Mouse (Mus musculus) olfactory bulb, adult 2 months (tissue): ENCODE results near the gene Cwc22. TPM values are rescaled to one million over a fixed set of nuclear protein-coding genes. Genes with fewer than 3 reads are reported as not detected.

ENCODE experiments used
- H3K27ac ChIP-seq: fragments of 200-500 bp; 2 replicates; pipeline ENCODE4 v1.5.1; 2012; ENCODE audit warnings: low read depth, low read length; ENCODE audit not compliant: insufficient read depth
- H3K4me1 ChIP-seq: fragments of 200-500 bp; 2 replicates; pipeline ENCODE4 v1.6.1; 2012; ENCODE audit warnings: low read length; ENCODE audit not compliant: control insufficient read depth, insufficient read depth
- H3K4me3 ChIP-seq: fragments of 200-500 bp; 2 replicates; pipeline ENCODE4 v1.5.1; 2012; ENCODE audit warnings: mild to moderate bottlenecking, low read depth, low read length, moderate library complexity; ENCODE audit not compliant: insufficient read depth
- CTCF ChIP-seq: fragments of 200-500 bp; IDR thresholded peaks from 2 replicates; pipeline ENCODE4 v1.5.1; 2012; ENCODE audit warnings: low read depth, mild to moderate bottlenecking, low read length, moderate library complexity; ENCODE audit not compliant: insufficient read depth
- POLR2A ChIP-seq: fragments of 200-500 bp; IDR thresholded peaks from 2 replicates; pipeline ENCODE4 v1.6.1; 2012; ENCODE audit warnings: mild to moderate bottlenecking, low read depth, low read length, moderate library complexity; ENCODE audit not compliant: insufficient read depth
- WGBS: fragments of 180-500 bp; shearing (Covaris S2); methylation state at CpG from one replicate; pipeline ENCODE4 v1.1.7; 2018; 5-methylcytosine and 5-hydroxymethylcytosine counted together
- polyA plus RNA-seq: library from polyadenylated mRNA; stranded (reverse); fragments of >200 nt; gene quantifications from 2 replicates; pipeline ENCODE4 v1.2.4, GENCODE M21; 2012; ENCODE audit warnings: low replicate concordance; ENCODE audit not compliant: missing spikeins, insufficient read depth, insufficient read length

Gene Cwc22
- polyA plus RNA-seq, 1 experiment, result not detected

- 39% methylated on average over 5 of the region's 5 CpGs for WGBS
- no peak for TF ChIP-seq CTCF
- no peak for TF ChIP-seq POLR2A
- no peak overlapping the region for H3K4me3 ChIP-seq
- no peak overlapping the region for H3K27ac ChIP-seq
- no peaks in the 10 kb centered on the region for H3K4me1 ChIP-seq
These were observed 66.4 kb downstream of the Cwc22 start for GRCm38 (mm10) chr2:77879736-77880135.

DNA sequence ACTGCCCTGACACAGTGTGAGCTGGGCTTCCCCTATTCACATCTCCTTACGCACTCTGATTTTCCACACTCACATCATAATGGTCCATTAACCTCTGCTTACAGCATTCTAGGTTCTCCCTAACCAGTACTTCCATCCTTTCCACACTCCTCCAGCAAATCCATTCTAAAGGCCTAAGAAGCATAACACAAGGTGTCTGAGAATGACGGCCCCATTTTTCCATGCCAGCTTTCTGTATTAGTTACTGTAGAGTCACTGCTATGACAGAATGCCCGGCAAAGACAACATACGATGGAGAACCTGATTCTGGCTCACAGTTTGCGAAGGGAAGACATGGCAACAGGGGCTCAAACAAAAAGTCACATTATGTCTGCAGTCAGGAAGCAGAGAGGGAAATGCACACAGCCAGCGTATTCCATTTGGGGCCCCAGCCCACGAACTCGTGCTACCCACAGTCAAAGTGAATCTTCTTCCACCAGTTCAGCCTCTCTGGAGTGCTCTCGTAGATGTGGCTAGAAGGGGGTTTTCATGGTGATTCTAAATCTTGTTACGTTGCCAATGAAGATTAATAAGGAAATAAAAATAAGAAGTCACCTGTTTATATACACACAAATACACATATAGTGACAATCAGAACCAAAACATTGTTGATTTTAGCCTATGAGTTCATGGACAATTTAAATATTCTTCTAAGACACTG, 68.9 kb downstream of the Cwc22 start:
- TF ChIP-seq POLR2A (no peak), CTCF (no peak)
- no peak overlapping the region for H3K4me3 ChIP-seq
- H3K27ac ChIP-seq, result no peak overlapping the region
- no peaks in the 10 kb centered on the region for H3K4me1 ChIP-seq
- WGBS, result 85% methylated on average over 10 of the region's 10 CpGs

GRCm38 (mm10) chr2:77876331-77876730, 69.8 kb downstream of the Cwc22 start:
- TF ChIP-seq CTCF, result no peak
- no peak for TF ChIP-seq POLR2A
- H3K4me3 ChIP-seq, result no peak overlapping the region
- no peaks in the 10 kb centered on the region for H3K4me1 ChIP-seq
- H3K27ac ChIP-seq, result no peak overlapping the region
- 93% methylated on average over 6 of the region's 6 CpGs for WGBS

- no peak overlapping the region for H3K4me3 ChIP-seq
- no peak overlapping the region for H3K27ac ChIP-seq
- no peaks in the 10 kb centered on the region for H3K4me1 ChIP-seq
- 95% methylated on average over 4 of the region's 4 CpGs for WGBS
- TF ChIP-seq POLR2A, result no peak
- no peak for TF ChIP-seq CTCF
These were observed 70.7 kb downstream of the Cwc22 start for GRCm38 (mm10) chr2:77875516-77875915.

DNA sequence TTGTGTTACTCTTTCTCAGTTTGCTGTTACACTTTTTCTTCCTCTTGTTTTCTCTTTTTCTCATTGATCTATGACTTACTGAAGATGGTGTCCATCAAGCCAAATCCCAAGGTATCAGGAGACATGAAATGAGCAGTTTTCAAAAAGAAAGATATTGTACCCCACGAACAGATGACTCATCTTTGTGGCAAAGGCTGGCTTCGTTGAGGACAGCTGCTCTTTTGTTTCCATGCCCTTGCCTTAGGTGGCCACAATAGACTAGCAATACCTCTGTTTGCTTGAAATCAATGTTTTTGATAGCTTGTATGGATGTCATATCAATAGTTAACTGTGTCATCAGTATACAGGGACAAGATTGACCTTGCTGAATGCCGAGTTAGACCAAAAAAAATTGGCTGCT, 71.5 kb downstream of the Cwc22 start:
- Histone ChIP-seq H3K4me3 (no peak overlapping the region), H3K4me1 (no peaks in the 10 kb centered on the region), H3K27ac (no peak overlapping the region)
- TF ChIP-seq CTCF (no peak), POLR2A (no peak)
- WGBS, result 80% methylated on average over 3 of the region's 3 CpGs

DNA sequence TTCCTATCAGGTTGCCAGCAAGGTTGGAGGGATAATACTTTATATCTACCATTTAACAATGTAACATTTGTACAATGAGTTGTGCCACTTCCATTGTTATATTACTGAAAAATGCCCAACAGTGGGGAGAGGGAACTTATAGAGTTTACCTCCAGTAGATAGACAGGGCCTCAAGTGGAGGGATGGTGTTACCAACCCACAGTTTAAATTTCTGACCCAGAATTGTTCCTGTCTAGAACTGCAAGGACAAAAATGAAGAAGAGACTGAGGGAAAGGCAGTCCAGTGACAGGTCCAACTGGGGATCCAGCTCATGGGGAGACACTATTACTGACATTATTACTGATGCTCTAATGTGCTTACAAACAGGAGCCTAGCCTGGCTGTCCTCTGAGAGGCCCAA, 72.4 kb downstream of the Cwc22 start:
- TF ChIP-seq CTCF (no peak), POLR2A (no peak)
- no peak overlapping the region for H3K4me3 ChIP-seq
- no peak overlapping the region for H3K27ac ChIP-seq
- no peaks in the 10 kb centered on the region for H3K4me1 ChIP-seq

- Histone ChIP-seq H3K27ac (no peak overlapping the region), H3K4me3 (no peak overlapping the region), H3K4me1 (no peaks in the 10 kb centered on the region)
- WGBS, result 83% methylated on average over 2 of the region's 2 CpGs
- TF ChIP-seq CTCF (no peak), POLR2A (no peak)
These were observed 73.5 kb downstream of the Cwc22 start for GRCm38 (mm10) chr2:77872676-77873075.

- no peak overlapping the region for H3K27ac ChIP-seq
- H3K4me1 ChIP-seq, result no peaks in the 10 kb centered on the region
- H3K4me3 ChIP-seq, result no peak overlapping the region
- TF ChIP-seq CTCF (no peak), POLR2A (no peak)
These were observed 75.0 kb downstream of the Cwc22 start for GRCm38 (mm10) chr2:77871146-77871545.

GRCm38 (mm10) chr2:77869729-77870280, 76.4 kb downstream of the Cwc22 start:
- Histone ChIP-seq H3K4me3 (no peak overlapping the region), H3K4me1 (no peaks in the 10 kb centered on the region), H3K27ac (no peak overlapping the region)
- TF ChIP-seq CTCF, result no peak
- 94% methylated on average over 4 of the region's 4 CpGs for WGBS
